Mouse (Mus musculus): ENCODE data around the gene Tkfc. TPM values are rescaled to one million over a fixed set of nuclear protein-coding genes. Genes with fewer than 3 reads are reported as not detected.
A peak's percentile ranks its signal among the peaks of the same experiment; 100 is the strongest.

Gene Tkfc
- 24.8 and 25.4 TPM in 2 replicates for polyA plus RNA-seq (2015; fragmentation: Nextera tagmentation; extraction: Ambion mirVana)

DNA sequence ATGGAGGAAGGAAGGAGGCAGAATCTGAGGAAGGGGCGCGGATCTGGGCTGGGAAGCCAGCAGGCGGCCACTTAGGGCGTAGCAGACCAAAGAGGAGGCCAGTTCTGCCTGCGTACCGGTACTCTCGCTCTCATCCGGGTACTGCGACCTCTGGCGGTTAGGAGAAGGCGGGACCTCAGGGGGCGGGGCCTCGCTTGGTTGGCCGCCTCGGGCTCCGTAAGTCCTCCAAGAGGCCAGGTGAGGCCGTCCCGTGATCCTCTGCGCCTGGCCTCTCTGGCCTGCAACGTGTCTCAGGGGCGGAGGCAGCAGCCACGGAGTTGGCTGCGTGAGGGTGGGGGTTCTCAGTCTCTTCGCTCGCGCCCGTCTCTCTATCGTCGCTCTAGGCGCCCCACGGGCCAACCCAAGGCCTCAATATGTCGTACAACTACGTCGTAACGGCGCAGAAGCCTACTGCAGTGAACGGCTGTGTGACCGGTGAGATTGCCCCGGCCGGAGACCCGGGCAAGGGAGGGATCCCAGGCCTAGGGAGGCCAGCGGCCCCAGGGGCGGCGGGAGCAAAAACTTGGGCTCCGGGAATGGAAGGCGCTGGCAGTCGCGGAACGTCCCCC is at the start of gene Tkfc, which contains the start of gene Ddb1:
Tkfc (minus strand) TSS at position 362 of the 608 bp plus-strand sequence.
Ddb1 (plus strand) TSS at position 35 of the 608 bp plus-strand sequence.
- H3K27ac ChIP-seq: peak within 1 kb of the TSS; percentile 94
- WGBS: under 1% methylated on average over 49 of the region's 49 CpGs
- peaks cover 50% of the 10 kb centered on the region for H3K4me1 ChIP-seq (replicated peaks)
- H3K27me3 ChIP-seq: no peaks in the 10 kb centered on the region
- H3K9me3 ChIP-seq: no peaks in the 10 kb centered on the region
- H3K4me3 ChIP-seq: peak within 1 kb of the TSS; percentile 95
- H3K9ac ChIP-seq: peak within 1 kb of the TSS; percentile 96
- H3K4me2 ChIP-seq: peak within 1 kb of the TSS; percentile 77
- peaks cover 31% of the 10 kb centered on the region for H3K36me3 ChIP-seq
- peak; percentile 96 for ATAC-seq (ENCODE audit: low FRiP score)

DNA sequence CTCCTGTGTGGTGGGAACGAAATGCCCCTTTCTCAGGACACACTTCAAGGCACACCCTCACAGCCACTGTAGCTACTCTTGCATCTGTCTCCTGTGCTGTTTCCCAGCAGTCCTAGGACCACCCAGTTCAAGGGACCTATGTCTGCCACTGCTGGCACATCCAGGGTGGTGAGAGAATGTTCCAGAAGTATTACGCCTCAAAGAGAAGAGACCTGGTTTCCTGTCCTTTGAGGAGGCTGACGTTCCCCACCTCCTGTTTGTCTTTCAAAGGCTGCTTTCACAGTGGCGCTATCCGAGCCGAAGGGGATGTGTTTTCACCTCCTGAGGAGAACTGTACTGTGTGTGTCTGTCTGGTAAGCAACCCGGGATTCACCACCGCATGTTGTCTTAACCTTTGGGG is 42.7 kb upstream of the Tkfc start:
- 77% methylated on average over 8 of the region's 8 CpGs for WGBS
- ATAC-seq (ENCODE audit: low FRiP score): no peak
- Histone ChIP-seq H3K4me3 (no peak overlapping the region), H3K4me1 (replicated peaks) (no peaks in the 10 kb centered on the region), H3K27ac (no peak overlapping the region), H3K9me3 (no peaks in the 10 kb centered on the region), H3K36me3 (no peaks in the 10 kb centered on the region), H3K27me3 (no peaks in the 10 kb centered on the region), H3K4me2 (no peak overlapping the region), H3K9ac (no peak overlapping the region)

DNA sequence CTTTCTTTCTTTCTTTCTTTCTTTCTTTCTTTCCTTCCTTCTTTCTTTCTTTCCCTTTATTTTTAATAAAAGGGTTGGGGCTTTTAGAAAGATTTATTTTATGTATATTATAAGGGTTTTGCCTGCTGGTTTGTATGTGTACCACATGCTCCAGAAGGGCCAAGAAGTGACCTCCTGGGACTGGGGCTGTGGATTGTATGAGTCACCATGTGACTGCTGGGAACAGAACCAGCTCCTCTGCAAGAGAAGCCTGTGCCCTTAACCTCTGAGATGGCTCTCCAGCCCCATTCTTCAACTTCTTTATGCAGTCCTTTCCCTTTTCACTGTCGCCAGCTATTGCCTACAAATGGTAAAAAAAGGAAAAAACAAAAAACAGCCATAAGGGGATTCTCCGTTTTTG is 40.2 kb upstream of the Tkfc start:
- Histone ChIP-seq H3K4me3 (no peak overlapping the region), H3K36me3 (no peaks in the 10 kb centered on the region), H3K27me3 (no peaks in the 10 kb centered on the region), H3K4me1 (replicated peaks) (no peaks in the 10 kb centered on the region), H3K9me3 (no peaks in the 10 kb centered on the region), H3K4me2 (no peak overlapping the region), H3K27ac (no peak overlapping the region), H3K9ac (no peak overlapping the region)
- ATAC-seq (ENCODE audit: low FRiP score): no peak
- WGBS: 87% methylated on average over 2 of the region's 2 CpGs

DNA sequence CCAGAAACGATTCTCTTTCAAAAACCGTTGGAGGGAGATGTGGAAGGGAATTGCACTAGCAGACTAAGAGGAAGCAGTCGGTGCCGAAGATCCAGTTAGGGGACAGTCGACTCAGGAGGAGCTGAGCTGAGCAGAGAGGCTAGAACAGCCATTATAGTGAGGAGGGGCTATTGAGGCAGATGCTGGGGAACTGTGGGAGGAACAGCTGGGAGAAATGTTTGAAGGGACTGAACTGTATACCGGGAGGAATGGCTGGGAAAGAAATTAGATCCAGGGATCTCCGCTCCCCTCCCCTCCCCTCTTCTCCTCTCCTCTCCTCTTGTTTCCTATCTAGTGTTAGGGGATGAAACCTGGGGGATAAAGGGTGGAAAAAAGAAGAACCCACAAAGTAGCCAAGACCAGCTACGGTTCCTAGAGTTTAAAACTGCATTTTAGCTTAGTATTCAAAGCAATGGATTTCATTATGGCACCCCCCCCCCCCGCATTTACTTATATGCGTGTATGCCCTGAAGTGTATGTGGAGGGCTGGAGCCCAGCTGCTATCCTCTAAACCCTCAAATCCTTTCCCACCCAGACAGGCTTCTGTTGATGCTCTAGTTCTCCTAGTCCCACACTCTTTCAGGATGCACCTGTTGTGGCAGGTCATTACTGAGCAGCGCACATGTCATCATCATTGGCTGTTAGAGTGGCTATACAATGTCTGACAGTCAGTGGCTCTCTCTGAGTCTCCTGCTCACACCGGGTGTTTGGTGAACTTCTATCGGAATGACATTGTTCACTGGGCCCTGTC is 35.3 kb upstream of the Tkfc start:
- no peaks in the 10 kb centered on the region for H3K36me3 ChIP-seq
- 49% methylated on average over 13 of the region's 13 CpGs for WGBS
- H3K4me2 ChIP-seq: no peak overlapping the region
- no peak overlapping the region for H3K27ac ChIP-seq
- no peak overlapping the region for H3K4me3 ChIP-seq
- no peaks in the 10 kb centered on the region for H3K4me1 ChIP-seq (replicated peaks)
- H3K9me3 ChIP-seq: no peaks in the 10 kb centered on the region
- 0 out of 2 replicates have a peak overlapping the region, but pooled peaks have one; percentile 8 for H3K9ac ChIP-seq
- 0 out of 2 replicates have a peak, but pooled peaks cover 9% of the 10 kb centered on the region for H3K27me3 ChIP-seq
- no peak for ATAC-seq (ENCODE audit: low FRiP score)

DNA sequence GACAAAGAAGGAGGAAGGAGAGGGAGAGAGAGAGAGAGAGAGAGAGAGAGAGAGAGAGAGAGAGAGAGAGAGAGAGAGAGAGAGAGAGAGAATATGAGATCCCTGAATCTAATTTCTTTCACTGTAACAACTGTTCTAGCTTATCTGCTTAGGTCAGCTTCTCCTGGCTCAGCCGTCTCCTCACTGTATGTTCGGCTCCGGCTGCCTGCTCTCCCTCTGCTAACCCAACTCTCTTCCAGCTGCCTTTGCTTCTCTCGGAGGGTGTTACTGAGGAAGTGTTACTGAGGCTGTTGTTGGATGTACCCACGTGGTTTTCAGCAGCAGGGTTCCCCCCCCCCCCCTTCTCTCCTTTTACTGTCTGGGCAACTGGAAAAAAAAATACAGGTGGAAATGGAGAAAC is 34.6 kb upstream of the Tkfc start:
- Histone ChIP-seq H3K4me3 (no peak overlapping the region), H3K27ac (no peak overlapping the region), H3K4me1 (replicated peaks) (peaks cover 4% of the 10 kb centered on the region), H3K9me3 (no peaks in the 10 kb centered on the region), H3K36me3 (no peaks in the 10 kb centered on the region), H3K9ac (no peak overlapping the region), H3K27me3 (peaks cover 16% of the 10 kb centered on the region; the same call in 1 of the 2 replicates), H3K4me2 (no peak overlapping the region)
- ATAC-seq (ENCODE audit: low FRiP score): no peak
- WGBS: 13% methylated on average over 5 of the region's 5 CpGs

DNA sequence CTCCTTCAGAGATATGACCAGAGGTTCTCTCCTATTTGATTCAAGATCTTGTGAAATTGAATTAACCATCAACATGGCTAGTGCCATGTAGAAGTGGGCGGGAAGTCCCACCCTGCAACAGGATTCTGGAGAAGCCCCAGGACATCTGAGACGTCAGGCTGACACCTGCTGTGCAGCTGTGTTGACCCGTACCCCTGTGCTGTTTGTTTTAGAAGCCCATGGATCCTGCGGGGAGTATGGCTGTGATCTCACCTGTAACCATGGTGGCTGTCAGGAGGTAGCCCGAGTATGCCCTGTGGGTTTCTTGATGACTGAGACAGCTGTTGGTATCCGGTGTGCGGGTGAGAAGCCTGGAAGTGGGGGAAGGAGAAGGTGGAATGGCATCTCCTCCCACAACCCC is 32.4 kb upstream of the Tkfc start:
- no peaks in the 10 kb centered on the region for H3K9me3 ChIP-seq
- 63% methylated on average over 7 of the region's 7 CpGs for WGBS
- ATAC-seq (ENCODE audit: low FRiP score): no peak
- H3K4me1 ChIP-seq (replicated peaks): peaks cover 17% of the 10 kb centered on the region
- H3K36me3 ChIP-seq: no peaks in the 10 kb centered on the region
- H3K27ac ChIP-seq: no peak overlapping the region
- H3K27me3 ChIP-seq: peaks cover 25% of the 10 kb centered on the region; the same call in 1 of the 2 replicates
- H3K9ac ChIP-seq: no peak overlapping the region
- no peak overlapping the region for H3K4me2 ChIP-seq
- no peak overlapping the region for H3K4me3 ChIP-seq

DNA sequence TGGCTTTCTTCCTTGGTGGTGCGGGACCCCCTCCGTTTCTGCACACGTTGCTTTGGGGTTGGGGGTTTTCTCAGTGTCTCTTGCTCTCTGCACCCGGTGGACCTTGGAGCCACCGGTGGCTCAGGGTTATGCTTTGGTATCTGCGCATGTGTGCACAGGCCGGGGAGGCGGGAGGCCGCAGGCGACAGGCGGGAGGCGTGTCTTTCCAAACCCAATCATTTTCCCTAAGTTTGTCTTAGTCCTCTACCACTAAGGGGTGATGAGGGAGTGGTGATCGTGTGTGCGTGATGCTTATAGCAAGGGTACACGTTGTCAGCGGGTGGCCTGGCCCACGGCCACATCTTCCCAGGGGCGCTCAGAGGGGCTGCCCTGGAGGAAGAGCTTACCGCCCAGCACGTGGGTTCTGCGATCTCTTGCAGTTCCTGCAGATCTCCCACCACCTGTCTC is 29.4 kb upstream of the Tkfc start:
- Histone ChIP-seq H3K9me3 (no peaks in the 10 kb centered on the region), H3K27me3 (peaks cover 25% of the 10 kb centered on the region; the same call in 1 of the 2 replicates), H3K4me1 (replicated peaks) (peaks cover 17% of the 10 kb centered on the region), H3K27ac (no peak overlapping the region; the same call in 1 of the 2 replicates), H3K4me3 (peak overlapping the region; percentile 43), H3K4me2 (peak overlapping the region; percentile 85), H3K9ac (peak overlapping the region; percentile 68), H3K36me3 (peaks cover 21% of the 10 kb centered on the region)
- 3% methylated on average over 21 of the region's 21 CpGs for WGBS
- peak; percentile 91 for ATAC-seq (ENCODE audit: low FRiP score)

DNA sequence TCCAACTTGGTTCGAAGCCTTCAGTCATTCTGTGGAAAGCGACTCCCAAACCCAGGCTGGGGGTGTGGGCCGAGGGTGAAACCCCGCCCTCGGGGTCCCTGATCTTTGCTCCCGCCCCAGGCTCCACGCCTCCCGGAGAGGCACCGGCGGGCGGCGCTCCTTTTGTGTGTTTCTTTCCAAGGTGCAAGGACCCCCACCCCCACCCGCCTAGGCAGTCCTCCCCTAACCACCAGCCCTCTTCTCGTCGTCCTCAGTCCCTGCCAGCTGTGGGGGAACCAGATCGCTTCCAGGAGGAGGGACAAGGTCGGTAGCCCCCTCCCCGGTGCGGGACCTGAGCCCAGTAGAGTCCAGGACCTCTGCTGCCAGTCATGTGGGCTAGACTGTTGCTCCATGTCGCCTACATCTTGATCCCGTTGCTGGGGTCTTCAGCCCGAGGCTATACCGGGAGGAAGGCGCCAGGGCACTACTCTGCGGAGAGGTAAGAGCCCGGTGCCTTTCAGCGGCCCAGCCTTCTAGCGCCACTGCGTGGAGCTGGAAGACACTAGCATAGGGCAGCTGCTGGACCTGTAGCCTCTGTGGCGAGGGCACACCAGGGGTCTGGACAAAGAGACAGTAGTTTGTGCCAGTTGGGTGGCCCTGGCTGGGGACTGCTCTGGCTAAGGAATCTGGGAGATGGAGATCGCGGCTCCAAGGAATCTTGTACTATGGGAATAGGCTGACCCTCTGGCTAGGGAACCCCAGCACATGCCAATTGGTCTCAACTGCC is 28.8 kb upstream of the Tkfc start, which contains the start of gene Vwce:
Vwce (plus strand) TSS at position 108 of the 766 bp plus-strand sequence.
- Histone ChIP-seq H3K4me3 (peak within 1 kb of the TSS; percentile 43), H3K9me3 (no peaks in the 10 kb centered on the region), H3K36me3 (peaks cover 27% of the 10 kb centered on the region), H3K27me3 (peaks cover 23% of the 10 kb centered on the region; the same call in 1 of the 2 replicates), H3K4me1 (replicated peaks) (peaks cover 17% of the 10 kb centered on the region), H3K4me2 (peak within 1 kb of the TSS; percentile 85), H3K27ac (no peak within 1 kb of the TSS; the same call in 1 of the 2 replicates), H3K9ac (peak within 1 kb of the TSS; percentile 68)
- 1% methylated on average over 32 of the region's 32 CpGs for WGBS
- ATAC-seq (ENCODE audit: low FRiP score): peak; percentile 87

DNA sequence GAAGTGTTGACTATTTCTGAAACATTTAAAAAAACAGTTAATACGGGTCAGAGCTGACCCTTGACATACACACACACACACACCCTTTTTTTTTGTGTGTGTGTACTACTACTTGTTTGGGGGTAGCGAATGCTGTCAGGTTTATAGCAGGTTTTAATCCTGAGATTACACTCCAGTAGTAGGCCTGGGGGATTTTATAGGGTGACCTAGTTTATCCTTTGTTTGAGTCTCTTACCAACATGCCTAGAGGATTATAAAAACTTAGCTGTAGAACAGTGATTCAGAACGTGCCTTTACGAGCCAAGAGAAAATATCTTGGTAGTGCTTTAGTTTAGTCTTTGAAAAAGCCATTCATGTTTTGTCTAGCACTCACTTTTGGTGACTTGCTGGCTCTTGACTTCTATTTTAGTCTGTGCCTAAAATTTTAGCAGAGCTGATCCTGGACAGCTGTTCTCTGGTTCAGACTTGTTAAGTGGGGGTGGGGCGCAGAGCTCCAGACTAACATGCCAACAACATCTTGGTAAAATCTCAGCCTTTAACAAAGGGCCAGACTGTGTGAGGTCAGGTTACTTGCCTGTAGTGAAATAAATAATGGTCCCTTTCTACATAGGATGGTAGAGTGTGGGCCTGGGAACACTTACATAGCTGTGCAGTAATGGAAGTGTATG is 3.3 kb upstream of the Tkfc start:
- 88% methylated on average over 5 of the region's 5 CpGs for WGBS
- Histone ChIP-seq H3K4me3 (no peak overlapping the region), H3K36me3 (peaks cover 63% of the 10 kb centered on the region), H3K27me3 (no peaks in the 10 kb centered on the region), H3K9ac (no peak overlapping the region), H3K4me2 (no peak overlapping the region), H3K9me3 (no peaks in the 10 kb centered on the region), H3K27ac (no peak overlapping the region), H3K4me1 (replicated peaks) (peaks cover 35% of the 10 kb centered on the region)
- ATAC-seq (ENCODE audit: low FRiP score): no peak

DNA sequence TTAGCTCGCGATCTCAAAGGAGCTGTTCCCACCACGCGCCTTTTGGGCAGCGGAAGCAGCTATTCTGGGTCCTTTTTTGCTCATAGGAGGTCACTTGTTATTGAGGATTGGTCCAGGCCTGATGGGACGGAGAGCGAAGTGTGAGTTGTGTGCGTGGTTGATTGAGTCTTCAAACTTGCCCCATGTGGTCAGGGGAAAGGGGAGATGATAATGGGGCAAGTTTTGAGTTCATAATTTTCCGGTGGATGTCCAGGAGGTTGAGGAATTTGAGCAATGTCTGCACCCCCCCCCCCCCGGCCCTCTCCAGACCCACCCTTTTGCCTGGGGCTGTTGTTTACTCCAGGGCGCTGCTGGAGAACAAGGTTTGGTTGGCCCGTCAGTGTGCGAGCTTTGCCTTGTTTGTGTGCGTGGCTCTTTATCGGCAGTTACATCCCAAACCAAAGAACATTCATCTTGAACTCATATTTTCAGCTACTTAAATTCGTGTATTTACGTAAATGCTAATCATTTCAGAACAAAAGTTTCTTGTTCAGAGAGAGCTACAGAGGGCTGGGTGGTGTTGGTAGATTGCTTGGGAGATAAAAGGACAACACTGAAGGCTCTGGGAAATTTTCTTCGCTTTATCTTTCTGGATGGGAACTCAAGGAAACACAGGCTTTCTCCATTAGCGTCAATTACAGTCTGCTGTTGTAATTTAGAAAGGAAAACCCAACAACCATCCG is 608 bp upstream of the Tkfc start:
- 7% methylated on average over 20 of the region's 20 CpGs for WGBS
- Histone ChIP-seq H3K36me3 (peaks cover 38% of the 10 kb centered on the region), H3K4me1 (replicated peaks) (peaks cover 50% of the 10 kb centered on the region), H3K9ac (peak overlapping the region; percentile 96), H3K27ac (peak overlapping the region; percentile 94), H3K9me3 (no peaks in the 10 kb centered on the region), H3K27me3 (no peaks in the 10 kb centered on the region), H3K4me2 (peak overlapping the region; percentile 77), H3K4me3 (peak overlapping the region; percentile 95)
- ATAC-seq (ENCODE audit: low FRiP score): no peak; the same call in 1 of the 2 replicates

DNA sequence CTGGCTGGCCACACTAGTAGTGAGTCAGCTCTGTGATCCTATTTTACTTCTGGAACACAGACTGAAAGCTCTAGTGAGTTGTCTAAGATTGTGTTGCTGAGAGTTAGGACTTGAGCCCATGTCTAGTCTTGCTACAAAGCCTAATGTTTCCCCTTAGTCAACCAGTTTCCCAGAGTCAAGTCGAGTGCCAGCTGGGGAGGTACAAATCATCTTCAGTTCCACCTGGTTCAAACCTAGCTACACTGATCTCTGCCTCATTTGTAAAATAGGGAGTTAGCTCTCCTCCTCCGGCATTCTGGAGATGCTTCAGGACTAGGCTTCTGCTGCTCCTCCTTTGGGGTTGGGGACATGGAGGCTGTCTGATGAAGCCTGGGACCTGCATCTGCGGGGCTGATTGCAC is 920 bp downstream of the Tkfc start:
- no peak for ATAC-seq (ENCODE audit: low FRiP score)
- Histone ChIP-seq H3K36me3 (peaks cover 28% of the 10 kb centered on the region), H3K4me1 (replicated peaks) (peaks cover 50% of the 10 kb centered on the region), H3K4me2 (peak overlapping the region; percentile 77), H3K4me3 (peak overlapping the region; percentile 95), H3K9ac (peak overlapping the region; percentile 82), H3K27me3 (no peaks in the 10 kb centered on the region), H3K27ac (peak overlapping the region; percentile 94), H3K9me3 (no peaks in the 10 kb centered on the region)
- WGBS: 59% methylated on average over 3 of the region's 3 CpGs

Data from hindbrain, embryonic 13.5 days (tissue).